Mouse (Mus musculus) kidney, adult 18-20 months (tissue): ENCODE data around the gene Pcbp1.
A peak's percentile ranks its signal among the peaks of the same experiment; 100 is the strongest.
"Not testable (repeated sequence)": the region's sequence is repeated elsewhere in the genome, so short reads cannot be mapped to it uniquely, and the experiment has no call there.

Source experiments
- DNase-seq: peaks from one replicate; pipeline ENCODE4 v3.0.0; 2021

Pcbp1 gene

DNA sequence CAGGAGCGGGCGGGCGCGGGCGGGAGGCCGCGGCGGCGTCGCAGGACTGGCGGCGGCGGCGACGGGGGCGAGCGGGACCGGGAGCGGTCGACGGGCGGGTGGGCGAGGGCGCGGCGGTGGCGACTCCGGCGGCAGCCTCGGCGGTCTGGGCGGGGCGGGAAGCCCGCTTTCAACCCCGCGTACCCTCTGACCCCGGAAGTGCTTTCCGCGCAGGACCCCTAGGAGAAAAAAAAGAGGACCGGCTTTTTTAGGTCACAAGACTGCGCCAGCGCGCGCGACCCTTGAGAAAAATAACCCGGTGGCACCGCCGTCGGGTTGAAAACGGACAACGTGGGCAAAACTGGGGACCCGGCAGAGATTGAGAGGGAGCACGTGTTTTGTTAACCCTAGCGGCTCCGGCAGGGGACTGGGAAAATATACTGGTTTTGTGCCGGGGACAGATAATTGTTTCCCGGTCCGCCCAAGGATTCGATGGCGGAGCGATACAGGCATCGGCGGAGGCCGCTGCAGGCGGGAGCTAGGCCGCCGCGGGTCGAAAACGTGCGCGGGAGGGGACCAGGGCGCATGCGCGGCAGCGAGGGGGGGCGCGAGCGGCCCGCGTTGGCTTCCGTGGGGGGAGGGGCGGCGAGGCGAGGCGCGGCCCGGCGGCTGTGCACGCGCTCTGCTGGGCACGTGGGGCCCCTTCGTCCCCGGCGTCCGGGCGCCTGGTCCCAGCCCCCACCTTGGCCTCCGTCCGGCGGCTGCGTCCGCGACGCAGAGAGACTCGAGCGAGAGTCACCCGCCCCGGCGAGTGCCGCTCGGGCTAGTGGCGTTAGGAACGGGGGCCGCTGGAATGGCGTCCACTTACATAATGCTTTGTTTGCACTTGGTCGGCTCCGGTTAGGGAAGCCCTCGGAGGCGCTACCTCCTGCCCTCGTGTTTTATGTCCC, at the start of gene Pcbp1:
Gene Pcbp1, minus strand, starts transcription at position 290 of the 929 bp plus-strand sequence.
- peak; percentile 96 for DNase-seq

DNA sequence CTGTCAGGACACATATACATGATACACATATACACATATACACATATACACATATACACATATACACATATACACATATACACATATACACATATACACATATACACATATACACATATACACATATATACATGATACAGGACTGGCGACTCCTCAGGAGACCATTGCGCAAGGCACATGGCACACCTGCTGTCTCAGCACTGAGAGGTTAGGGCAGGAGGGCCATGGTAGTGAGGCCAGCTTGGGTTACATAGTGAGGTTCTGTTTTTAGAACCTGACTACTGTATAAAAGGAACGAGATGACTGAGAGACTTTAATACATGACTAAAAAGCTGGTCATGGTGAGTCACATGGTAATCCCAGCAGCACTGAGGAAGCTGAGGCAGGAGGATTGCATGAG, 48.4 kb upstream of the Pcbp1 start:
- no peak for DNase-seq

DNA sequence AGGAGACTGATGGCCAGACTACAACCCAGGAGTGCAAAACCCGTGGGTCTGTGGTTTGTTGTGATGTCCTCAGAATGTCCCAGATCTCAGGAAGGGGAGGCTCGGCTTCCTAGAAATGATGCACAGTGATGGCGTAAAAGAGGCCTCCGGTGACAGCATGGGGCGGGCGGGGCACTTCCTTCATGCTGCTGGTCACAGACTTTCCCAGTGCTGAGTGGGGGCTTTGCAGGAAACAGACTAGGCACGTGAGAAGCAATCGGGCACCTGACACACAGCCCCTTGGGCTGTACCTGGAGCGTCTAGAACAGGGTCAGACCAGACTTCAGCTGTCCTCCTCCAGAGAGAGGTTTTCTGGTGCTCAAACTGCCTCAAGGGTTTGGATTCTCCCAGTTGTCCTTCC, 44.7 kb upstream of the Pcbp1 start:
- DNase-seq: peak; percentile 24

DNA sequence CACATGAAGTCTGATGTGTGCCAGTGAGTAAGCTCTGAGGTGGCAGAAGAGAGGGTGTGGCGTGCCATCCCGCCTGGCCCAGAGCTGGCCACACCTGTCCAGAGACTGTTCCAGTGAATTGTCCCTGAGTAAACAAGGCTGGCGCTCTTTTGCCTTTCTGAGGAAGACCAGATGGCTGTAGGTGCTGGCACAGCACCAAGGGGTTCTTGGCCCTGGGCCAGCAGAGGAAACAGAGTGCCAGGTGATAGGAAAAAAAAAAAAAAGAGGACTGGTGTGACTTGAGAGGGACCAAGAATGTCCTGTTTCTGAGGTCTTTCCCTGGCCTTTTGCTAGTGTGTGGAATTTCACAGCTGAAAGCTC, 43.3 kb upstream of the Pcbp1 start:
- peak; percentile 49 for DNase-seq

DNA sequence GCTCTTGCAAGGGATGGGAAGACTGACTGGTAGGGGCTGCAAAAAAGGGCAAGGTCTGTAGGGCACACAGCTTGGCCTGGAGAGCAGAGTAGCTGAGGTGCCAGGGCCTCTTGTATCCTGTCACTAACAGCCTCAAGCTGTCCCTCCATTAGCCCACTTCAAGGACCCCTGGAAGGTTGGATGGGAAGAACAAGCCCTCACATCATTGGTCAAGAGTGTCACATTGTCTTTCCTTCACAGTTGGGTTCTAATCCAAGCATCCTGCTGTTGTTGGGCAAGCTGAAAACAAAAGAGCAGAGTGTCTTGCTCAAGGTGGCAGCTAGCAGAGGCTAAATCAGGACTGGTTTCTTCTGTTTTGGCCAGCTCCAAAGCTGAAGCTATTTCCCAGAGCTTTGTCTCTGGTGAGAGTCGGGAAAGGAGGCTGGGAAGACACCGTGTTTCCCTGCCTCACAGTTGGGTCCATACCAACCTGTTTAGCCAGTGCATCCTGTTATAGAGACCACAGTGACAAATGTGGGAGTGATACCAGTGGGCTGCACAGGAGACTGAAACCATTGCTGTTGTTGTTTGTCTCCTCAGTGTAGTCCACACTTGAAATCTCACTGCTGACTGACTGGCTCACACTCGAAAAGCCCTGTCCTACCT, 42.8 kb upstream of the Pcbp1 start:
- DNase-seq: no peak

DNA sequence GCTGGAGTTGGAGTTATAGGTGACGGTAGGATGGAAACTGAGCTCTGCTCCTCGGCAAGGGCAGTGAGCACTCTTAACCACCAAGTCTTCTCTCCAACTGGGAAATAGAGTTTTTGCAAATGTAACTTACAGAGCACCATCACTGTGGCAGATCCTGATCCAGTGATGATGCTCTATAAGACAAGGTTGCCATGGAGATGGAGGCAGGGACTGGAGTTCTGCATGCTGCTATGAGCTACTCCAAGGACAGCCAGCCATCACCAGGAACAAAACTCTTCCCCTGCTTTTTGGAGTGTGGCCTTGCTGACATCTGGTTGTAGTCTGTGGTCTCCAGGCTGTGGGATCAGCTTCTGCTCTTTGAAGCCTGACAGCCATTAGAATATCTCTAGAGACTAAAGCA, 39.7 kb upstream of the Pcbp1 start:
- DNase-seq: no peak

DNA sequence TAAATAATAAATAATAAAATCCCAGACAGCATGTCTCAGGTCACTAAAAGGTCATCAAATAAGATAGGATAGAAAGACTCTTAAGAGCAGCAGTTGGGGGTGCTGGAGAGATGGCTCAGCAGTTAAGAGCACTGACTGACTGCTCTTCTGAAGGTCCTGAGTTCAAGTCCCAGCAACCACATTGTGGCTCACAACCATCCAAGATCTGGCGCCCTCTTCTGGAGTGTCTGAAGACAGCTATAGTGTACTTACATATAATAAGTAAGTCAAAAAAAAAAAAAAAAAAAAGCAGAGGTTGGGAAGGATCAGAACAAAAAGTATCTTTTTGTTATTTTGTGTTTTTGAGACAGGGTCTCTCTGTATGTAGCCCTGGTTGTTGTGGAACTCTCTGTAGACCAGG, 31.1 kb upstream of the Pcbp1 start:
- DNase-seq: not testable (repeated sequence)

DNA sequence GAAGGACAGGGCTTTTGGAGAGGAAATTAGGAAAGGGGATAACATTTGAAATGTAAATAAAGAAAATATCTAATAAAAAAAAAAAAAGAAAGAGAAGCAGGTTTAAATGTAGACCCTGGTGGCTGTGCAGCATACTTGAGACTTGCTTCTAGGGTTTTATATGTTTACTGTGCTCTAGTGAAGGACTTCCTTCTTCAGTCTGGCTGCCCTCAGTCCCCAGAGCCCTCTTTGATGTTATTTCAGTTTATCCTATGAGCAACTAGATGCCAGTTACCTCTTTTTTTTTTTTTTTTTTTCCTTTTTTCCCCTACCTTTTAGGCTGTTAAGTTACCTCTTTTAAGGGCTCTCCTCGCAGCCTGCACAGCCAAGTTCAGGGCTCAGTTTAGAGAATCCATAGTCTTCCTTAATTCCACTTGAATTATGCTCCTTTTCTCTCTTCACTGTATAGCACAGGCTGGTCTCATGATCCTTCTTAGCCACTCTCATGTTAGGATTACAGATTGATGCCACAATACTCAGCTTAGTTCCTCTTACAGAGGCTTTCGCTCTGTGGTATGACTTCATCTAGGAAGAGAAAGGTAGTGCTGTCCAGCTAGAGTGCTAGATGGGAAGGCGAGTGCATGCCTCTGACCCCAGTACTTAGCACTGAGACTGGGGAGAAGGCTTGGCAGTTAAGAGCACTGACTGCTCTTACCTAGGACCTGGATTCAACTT, 30.4 kb upstream of the Pcbp1 start:
- DNase-seq: no peak

DNA sequence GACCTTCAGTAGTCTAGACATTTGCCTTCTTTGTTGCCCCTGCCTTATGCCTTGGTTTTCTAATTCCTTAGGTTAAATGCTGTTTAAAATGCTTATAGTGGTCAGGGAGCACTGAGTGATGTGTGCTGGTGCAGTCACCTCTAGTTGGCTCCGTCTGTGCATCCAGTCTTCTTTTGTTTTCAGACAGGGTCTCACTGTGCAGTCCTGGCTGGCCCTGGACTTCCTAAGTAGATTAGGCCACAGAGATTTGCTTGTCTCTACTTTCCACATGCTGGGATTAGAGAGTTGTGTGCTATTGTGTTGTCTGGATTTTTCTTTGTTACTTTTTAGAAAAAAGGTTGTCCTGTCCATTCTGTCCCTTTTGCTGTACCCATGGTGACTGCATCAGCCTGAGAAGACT, 24.5 kb upstream of the Pcbp1 start:
- no peak for DNase-seq

GRCm38 (mm10) chr6:86547880-86548367, 21.8 kb upstream of the Pcbp1 start:
- DNase-seq: peak; percentile 41

- DNase-seq: no peak
These were observed 21.2 kb upstream of the Pcbp1 start for GRCm38 (mm10) chr6:86547228-86547755.

DNA sequence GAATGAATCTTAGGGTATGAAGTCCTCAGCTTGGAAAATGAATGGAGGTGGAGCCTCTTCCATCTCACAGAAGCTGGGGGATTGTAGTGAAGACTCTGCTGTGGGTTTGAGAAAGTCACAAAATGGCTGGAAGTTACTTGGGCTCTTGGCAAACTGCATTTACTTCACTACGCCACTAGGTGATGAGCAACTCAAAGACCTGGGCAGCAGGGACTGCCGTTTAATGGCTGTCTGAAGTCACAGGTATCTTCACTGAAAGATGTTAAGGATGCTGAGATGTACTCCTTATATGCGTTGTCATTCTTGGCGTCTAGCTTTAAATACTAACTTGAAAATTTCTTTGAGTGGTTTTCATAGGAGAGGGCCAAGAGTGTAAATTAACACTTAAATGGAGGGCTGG, 19.1 kb upstream of the Pcbp1 start:
- peak; percentile 23 for DNase-seq

DNA sequence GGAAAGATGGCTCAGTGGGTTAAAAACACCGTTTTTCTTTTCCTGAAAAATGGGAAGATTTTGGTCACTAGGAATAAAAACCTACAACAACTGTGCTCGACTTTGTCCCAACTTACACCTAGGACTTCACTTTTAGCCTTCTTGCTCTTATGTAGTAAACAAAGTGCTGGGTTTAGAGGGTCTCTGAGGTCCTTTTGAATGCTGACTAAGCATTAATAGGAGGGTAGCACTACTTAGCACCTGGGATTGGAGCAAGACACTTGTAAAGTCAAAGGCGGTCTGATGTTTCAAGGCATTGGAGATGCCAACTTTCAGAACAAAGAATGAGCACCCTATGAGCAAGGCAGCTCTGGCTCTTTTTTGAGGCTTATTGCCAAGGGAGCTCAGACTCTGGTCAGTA, 17.7 kb upstream of the Pcbp1 start:
- DNase-seq: no peak

GRCm38 (mm10) chr6:86543060-86543459, 16.9 kb upstream of the Pcbp1 start:
- DNase-seq: no peak

GRCm38 (mm10) chr6:86541650-86542049, 15.5 kb upstream of the Pcbp1 start:
- no peak for DNase-seq

GRCm38 (mm10) chr6:86528451-86528785, 2.3 kb upstream of the Pcbp1 start:
- DNase-seq: no peak

DNA sequence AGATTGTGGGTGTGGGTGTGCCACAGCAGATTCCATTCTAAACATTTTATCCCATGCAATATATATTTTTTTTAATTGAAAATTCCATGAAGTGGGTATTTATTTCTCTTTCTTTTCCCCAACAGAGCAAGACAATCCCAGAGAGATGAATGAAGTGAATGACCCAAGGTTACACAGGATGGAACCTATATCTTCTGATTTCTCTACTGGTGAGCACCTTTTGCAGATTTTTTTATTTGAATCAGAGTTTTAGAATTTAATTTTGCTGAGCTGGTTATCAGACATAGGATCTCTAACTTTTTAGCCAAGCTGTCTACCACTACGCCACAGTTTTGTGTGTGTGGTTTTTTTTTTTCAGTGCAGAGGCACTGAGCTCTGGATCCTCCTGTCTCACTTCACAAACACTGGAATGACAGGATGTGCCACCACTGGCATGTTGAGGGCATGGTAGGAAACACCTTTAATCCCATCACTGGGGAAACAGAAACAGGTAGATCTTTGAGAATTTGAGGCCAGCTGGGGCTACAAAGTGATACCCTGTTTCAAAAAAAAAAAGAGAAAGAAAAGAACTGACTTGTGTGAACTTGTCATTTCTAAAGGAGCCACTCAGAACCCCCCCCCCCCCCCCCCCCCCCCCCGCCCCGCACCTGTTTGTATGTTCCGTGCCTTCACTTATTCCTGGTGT, 1.8 kb upstream of the Pcbp1 start:
- DNase-seq: no peak

- peak; percentile 92 for DNase-seq
These were observed 1.0 kb upstream of the Pcbp1 start for GRCm38 (mm10) chr6:86526961-86527740.

DNA sequence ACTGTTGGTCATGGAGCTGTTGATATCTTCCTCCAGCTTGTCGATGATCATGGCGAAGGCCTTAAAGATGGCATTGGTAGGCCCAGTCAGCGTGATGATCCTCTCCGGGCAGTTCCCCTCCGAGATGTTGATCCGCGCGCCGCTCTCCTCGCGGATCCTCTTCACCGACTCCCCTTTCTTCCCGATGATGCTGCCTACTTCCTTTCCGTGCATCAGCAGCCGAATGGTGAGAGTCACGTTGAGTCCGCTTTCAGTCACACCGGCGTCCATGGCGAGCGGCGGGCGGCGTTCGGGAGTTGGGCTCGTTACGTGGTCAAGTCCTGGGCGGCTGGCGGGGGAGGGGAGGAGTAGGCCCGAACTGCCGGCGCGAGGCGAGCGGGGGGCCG, 482 bp downstream of the Pcbp1 start:
- peak; percentile 80 for DNase-seq

- DNase-seq: peak; percentile 65
These were observed 1.1 kb downstream of the Pcbp1 start for GRCm38 (mm10) chr6:86524879-86525645.

- DNase-seq: peak; percentile 25
These were observed 2.2 kb downstream of the Pcbp1 start for GRCm38 (mm10) chr6:86523755-86524434.
